Mouse (Mus musculus): Measurements from ENCODE around the gene Epha2. TPM values are rescaled to one million over a fixed set of nuclear protein-coding genes. Genes with fewer than 3 reads are reported as not detected.

Epha2 gene
- total RNA-seq, 2 experiments from 2014 or later: 14.4 to 23.6 TPM

- no peak for DNase-seq
These were observed 21.3 kb upstream of the Epha2 start for GRCm38 (mm10) chr4:141279783-141280182.

GRCm38 (mm10) chr4:141280471-141280870 is 20.6 kb upstream of the Epha2 start:
- DNase-seq: no peak

- peak in 1 of 2 experiments; percentile 61 for DNase-seq
These were observed 19.9 kb upstream of the Epha2 start for GRCm38 (mm10) chr4:141281153-141281552.

- no peak for DNase-seq
These were observed 19.5 kb upstream of the Epha2 start for GRCm38 (mm10) chr4:141281578-141281977.

GRCm38 (mm10) chr4:141282087-141282486 is 19.0 kb upstream of the Epha2 start:
- no peak for DNase-seq

- no peak for DNase-seq
These were observed 18.4 kb upstream of the Epha2 start for GRCm38 (mm10) chr4:141282623-141283022.

GRCm38 (mm10) chr4:141283176-141283878 is 17.7 kb upstream of the Epha2 start:
- DNase-seq: peak; percentile 81 to 83

GRCm38 (mm10) chr4:141283879-141284411 is 17.1 kb upstream of the Epha2 start:
- no peak for DNase-seq

- DNase-seq: no peak
These were observed 16.6 kb upstream of the Epha2 start for GRCm38 (mm10) chr4:141284486-141284885.

- DNase-seq: no peak
These were observed 15.9 kb upstream of the Epha2 start for GRCm38 (mm10) chr4:141285128-141285527.

- DNase-seq: peak; percentile 81
These were observed 14.1 kb upstream of the Epha2 start for GRCm38 (mm10) chr4:141286860-141287517.

- DNase-seq: no peak
These were observed 13.5 kb upstream of the Epha2 start for GRCm38 (mm10) chr4:141287518-141288004.

- DNase-seq: no peak
These were observed 12.9 kb upstream of the Epha2 start for GRCm38 (mm10) chr4:141288152-141288551.

GRCm38 (mm10) chr4:141291571-141292375 is 9.3 kb upstream of the Epha2 start:
- DNase-seq: peak in 1 of 2 experiments; percentile 34

- DNase-seq: no peak
These were observed 5.3 kb upstream of the Epha2 start for GRCm38 (mm10) chr4:141295774-141296186.

- DNase-seq: no peak
These were observed 3.1 kb upstream of the Epha2 start for GRCm38 (mm10) chr4:141297934-141298333.

GRCm38 (mm10) chr4:141299356-141299755 is 1.7 kb upstream of the Epha2 start:
- DNase-seq: no peak

- DNase-seq: no peak
These were observed 844 bp upstream of the Epha2 start for GRCm38 (mm10) chr4:141300196-141300595.

- DNase-seq: no peak
These were observed 769 bp downstream of the Epha2 start for GRCm38 (mm10) chr4:141301591-141302427.

- no peak for DNase-seq
These were observed 1.7 kb downstream of the Epha2 start for GRCm38 (mm10) chr4:141302428-141303401.
